In genomic region chr10:96397931-96398561, GRCm38 (mm10) we compare ENCODE assay signal across 9 mouse cellular contexts.
DNase-seq lines count a peak whose midpoint lies in the region; ATAC-seq and TF ChIP-seq lines count a peak whose summit lies in the region.
"Had no signal": no experiment of that assay in that cellular context is flagged by ENCODE, and none has a peak within 500 bp of the region (broad histone marks: within the 10 kb centered on the region; RNA-seq: fewer than 3 reads in every experiment).

No protein-coding gene starts in this region.

- no peak overlapping the region for H3K27ac ChIP-seq in hindbrain, embryonic 14.5 days
- H3K27ac ChIP-seq in midbrain, embryonic 14.5 days (replicated peaks; ENCODE audit: low read depth, low read length), result no peak overlapping the region
- H3K27ac ChIP-seq in heart, adult 2 months, result no peak overlapping the region

- H3K36me3 ChIP-seq in hindbrain, embryonic 14.5 days (replicated peaks; ENCODE audit: control insufficient read depth, insufficient read depth), result no peaks in the 10 kb centered on the region
- no peaks in the 10 kb centered on the region for H3K36me3 ChIP-seq in midbrain, embryonic 14.5 days (ENCODE audit: control insufficient read depth, insufficient read depth, low read length)
- H3K36me3 ChIP-seq in heart, adult 2 months (ENCODE audit: control insufficient read depth, insufficient read depth, low read length), result no peaks in the 10 kb centered on the region

- 49% methylated on average over 13 of the region's 13 CpGs for WGBS in hindbrain, embryonic 14.5 days
- 56% methylated on average over 13 of the region's 13 CpGs for WGBS in midbrain, embryonic 14.5 days
- 77% methylated on average over 13 of the region's 13 CpGs for WGBS in heart, adult 2 months

- no peak overlapping the region for H3K4me2 ChIP-seq in hindbrain, embryonic 14.5 days (replicated peaks)
- H3K4me2 ChIP-seq in midbrain, embryonic 14.5 days (ENCODE audit: low read length), result no peak overlapping the region

- DNase-seq in frontal cortex, postnatal 14 days (ENCODE audit: low spot score in 2 of 2), result no peak
- DNase-seq in brain, adult 2 months (ENCODE audit: low read depth, low spot score), result peak; percentile 55
- DNase-seq in hindbrain, embryonic 14.5 days (ENCODE audit: low spot score), result peak; percentile 31
- DNase-seq in midbrain, embryonic 14.5 days, result peak; percentile 59
- no peak for DNase-seq in heart, adult 2 months
- DNase-seq in cerebellum, postnatal 25 days, result no peak
- DNase-seq in gastrocnemius, postnatal 36 days, result no peak
- DNase-seq: heart, postnatal 14 days had no signal

- no peaks in the 10 kb centered on the region for H3K79me2 ChIP-seq in heart, adult 2 months (replicated peaks; ENCODE audit: control insufficient read depth, insufficient read depth, low read length)

- intact Hi-C loops in heart, adult 2 months (cut with DNase I), result no loop called here
- intact Hi-C loops in gastrocnemius, postnatal 36 days (cut with DNase I), result no loop called here

- TF ChIP-seq POLR2A in heart, adult 2 months (IDR thresholded peaks at IDR 0.05; ENCODE audit: insufficient read depth, low read depth, low read length), result no peak

- H3K27me3 ChIP-seq in hindbrain, embryonic 14.5 days (ENCODE audit: control insufficient read depth, insufficient read depth, low read length), result no peaks in the 10 kb centered on the region
- no peaks in the 10 kb centered on the region for H3K27me3 ChIP-seq in midbrain, embryonic 14.5 days (ENCODE audit: control insufficient read depth, insufficient read depth, low read length)
- H3K27me3 ChIP-seq in heart, adult 2 months (ENCODE audit: control insufficient read depth, insufficient read depth, low read length), result no peaks in the 10 kb centered on the region

- no peaks in the 10 kb centered on the region for H3K9me3 ChIP-seq in hindbrain, embryonic 14.5 days (ENCODE audit: control insufficient read depth, low read length)
- no peaks in the 10 kb centered on the region for H3K9me3 ChIP-seq in midbrain, embryonic 14.5 days (ENCODE audit: control insufficient read depth, low read length)

- H3K9ac ChIP-seq in hindbrain, embryonic 14.5 days, result no peak overlapping the region
- no peak overlapping the region for H3K9ac ChIP-seq in midbrain, embryonic 14.5 days (replicated peaks; ENCODE audit: low read length)
- H3K9ac ChIP-seq in heart, adult 2 months (ENCODE audit: low read depth, low read length), result no peak overlapping the region

- TF ChIP-seq EP300 in heart, adult 2 months (IDR thresholded peaks at IDR 0.05; ENCODE audit: insufficient read depth, low read depth, low read length), result no peak

- ATAC-seq in frontal cortex, adult (ENCODE audit: low TSS enrichment), result peak; percentile 85
- ATAC-seq in hindbrain, embryonic 14.5 days (ENCODE audit: low FRiP score), result peak; percentile 55; the same call in 1 of the 2 replicates
- no peak for ATAC-seq in midbrain, embryonic 14.5 days (ENCODE audit: low FRiP score, low TSS enrichment)

- no peak for TF ChIP-seq CTCF in heart, adult 2 months (IDR thresholded peaks at IDR 0.05)

- H3K4me1 ChIP-seq in hindbrain, embryonic 14.5 days (replicated peaks; ENCODE audit: control insufficient read depth, insufficient read depth, low read length), result no peaks in the 10 kb centered on the region
- H3K4me1 ChIP-seq in midbrain, embryonic 14.5 days (ENCODE audit: control insufficient read depth, insufficient read depth, low read length), result no peaks in the 10 kb centered on the region
- no peaks in the 10 kb centered on the region for H3K4me1 ChIP-seq in heart, adult 2 months (ENCODE audit: control insufficient read depth, insufficient read depth, low read length)

- no peak overlapping the region for H3K4me3 ChIP-seq in hindbrain, embryonic 14.5 days (replicated peaks; ENCODE audit: low read length)
- H3K4me3 ChIP-seq in midbrain, embryonic 14.5 days (replicated peaks; ENCODE audit: low read depth, low read length), result no peak overlapping the region
- H3K4me3 ChIP-seq in heart, adult 2 months, result no peak overlapping the region

Comparison
In these comparisons a context has a peak if more than half of its experiments do, and no peak if none do; other contexts are left out.
1. DNase-seq: peak in brain, adult 2 months (single experiment), hindbrain, embryonic 14.5 days (single experiment) and midbrain, embryonic 14.5 days (single experiment); none in frontal cortex, postnatal 14 days (0 of 2), heart, adult 2 months (0 of 2), cerebellum, postnatal 25 days (0 of 2) and gastrocnemius, postnatal 36 days (0 of 2).